Mouse (Mus musculus) intestine, embryonic 14.5 days (tissue): ENCODE measurements at regions not wholly inside any gene's neighbourhood (a gene's known extent, or its start where the extent isn't known, plus 50 kb on each side); places are given as distances from the start of the nearest gene placed in this dataset.

ENCODE experiments used
- ATAC-seq: fragments of 200-750 bp; cut with Nextera tagmentation; replicated peaks from 2 replicates; pipeline ENCODE4 v1.8.0; 2017; ENCODE audit warnings: low read depth, moderate number of reproducible peaks, moderate TSS enrichment, moderate library complexity; ENCODE audit not compliant: low FRiP score, low TSS enrichment
- DNase-seq: peaks from one replicate; pipeline ENCODE4 v3.0.0-alpha.2; 2018; ENCODE audit warnings: low spot score
- H3K27ac ChIP-seq: fragments of 300-500 bp; sonication (generic); 2 replicates; pipeline ENCODE4 v1.5.1; 2014; ENCODE audit warnings: low read depth, mild to moderate bottlenecking, control low read depth
- H3K27me3 ChIP-seq: fragments of 300-500 bp; sonication (generic); replicated peaks from 2 replicates; pipeline ENCODE4 v1.6.1; 2014; ENCODE audit warnings: low read length, control low read depth; ENCODE audit not compliant: control insufficient read depth, insufficient read depth
- H3K36me3 ChIP-seq: fragments of 300-500 bp; sonication (generic); 2 replicates; pipeline ENCODE4 v1.6.1; 2014; ENCODE audit warnings: low read length, control low read depth; ENCODE audit not compliant: control insufficient read depth, insufficient read depth
- H3K4me1 ChIP-seq: fragments of 300-500 bp; sonication (generic); replicated peaks from 2 replicates; pipeline ENCODE4 v1.6.1; 2014; ENCODE audit warnings: low read length, control low read depth, mixed read lengths; ENCODE audit not compliant: control insufficient read depth, insufficient read depth
- H3K4me2 ChIP-seq: fragments of 300-500 bp; sonication (generic); 2 replicates; pipeline ENCODE4 v1.6.1; 2014; ENCODE audit warnings: low read length
- H3K4me3 ChIP-seq: fragments of 300-500 bp; sonication (generic); 2 replicates; pipeline ENCODE4 v1.5.1; 2014; ENCODE audit warnings: low read depth, low read length, control low read depth, mixed read lengths
- H3K9ac ChIP-seq: fragments of 300-500 bp; sonication (generic); 2 replicates; pipeline ENCODE4 v1.6.1; 2014; ENCODE audit warnings: mild to moderate bottlenecking, low read length
- H3K9me3 ChIP-seq: fragments of 300-500 bp; sonication (generic); 2 replicates; pipeline ENCODE4 v1.6.1; 2016; ENCODE audit warnings: low read length, control low read depth; ENCODE audit not compliant: control insufficient read depth
- WGBS: fragments of 180-500 bp; shearing (Covaris S2); extraction: QIAGEN DNeasy Blood & Tissue Kit; methylation state at CpG from one replicate; pipeline ENCODE4 v1.1.7; 2014; 5-methylcytosine and 5-hydroxymethylcytosine counted together

DNA sequence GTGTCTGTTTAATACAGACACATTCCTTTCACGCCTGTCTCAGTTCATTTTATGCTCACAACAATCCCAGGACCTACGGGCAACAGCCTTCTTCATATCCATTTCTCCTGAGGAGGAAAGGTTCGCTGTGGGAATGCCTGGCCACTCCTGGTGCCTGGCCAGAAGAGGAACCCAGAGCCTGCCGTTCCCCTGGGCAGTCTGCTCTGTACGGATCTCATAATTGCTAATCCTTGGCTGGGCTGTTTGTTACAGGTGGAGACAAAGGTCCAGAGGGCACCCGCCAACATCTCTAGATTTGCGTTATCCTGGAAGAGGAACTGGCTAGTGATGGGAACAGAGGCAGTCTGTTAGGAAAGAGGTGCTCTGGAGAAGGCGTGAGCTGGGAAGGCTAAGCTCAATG, 53.4 kb upstream of the Alk start:
- Histone ChIP-seq H3K36me3 (no peaks in the 10 kb centered on the region), H3K4me3 (no peak overlapping the region), H3K4me1 (no peaks in the 10 kb centered on the region), H3K4me2 (no peak overlapping the region), H3K9me3 (no peaks in the 10 kb centered on the region), H3K27me3 (no peaks in the 10 kb centered on the region), H3K27ac (no peak overlapping the region), H3K9ac (no peak overlapping the region)
- DNase-seq: no peak
- 54% methylated on average over 8 of the region's 8 CpGs for WGBS
- ATAC-seq: no peak
